9 mouse cellular contexts compared by ENCODE assay signal in the genomic region with DNA sequence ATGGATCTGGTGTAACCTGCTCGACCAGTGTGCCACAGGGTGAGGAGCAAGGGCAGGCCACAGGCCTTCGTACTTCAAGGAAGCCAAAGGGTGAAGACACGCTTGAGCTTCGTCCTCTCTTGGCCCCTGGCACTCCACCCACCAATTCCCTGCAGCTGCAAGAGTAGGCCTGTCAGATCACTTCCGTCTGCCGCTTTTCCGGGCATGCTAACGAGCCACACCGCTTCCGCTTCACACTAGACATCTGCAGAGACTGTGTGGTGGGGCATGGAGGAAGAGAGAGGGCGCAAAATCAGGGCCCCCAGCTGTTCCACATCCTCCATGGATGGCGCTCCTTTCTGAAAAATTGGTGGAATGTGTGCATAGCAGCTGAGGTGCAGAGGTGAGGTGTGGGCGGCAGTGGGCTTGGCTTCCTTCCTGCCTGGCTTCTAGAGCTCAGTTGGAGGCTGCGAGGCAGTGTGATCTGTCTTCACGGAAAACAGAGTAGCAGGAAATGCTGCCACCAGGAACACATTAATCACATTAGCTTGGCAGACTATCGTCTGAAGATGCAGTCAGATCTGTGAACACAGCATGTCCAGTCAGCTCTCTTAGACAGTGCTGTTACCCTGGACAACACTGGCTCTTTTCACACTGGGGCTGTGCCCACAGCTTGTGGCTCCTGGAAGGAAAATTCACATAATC.
DNase-seq lines count a peak whose midpoint lies in the region; ATAC-seq lines count a peak whose summit lies in the region.
"Had no signal": no experiment of that assay in that cellular context is flagged by ENCODE, and none has a peak within 500 bp of the region (broad histone marks: within the 10 kb centered on the region; RNA-seq: fewer than 3 reads in every experiment).

No protein-coding gene starts in this region.

- no peak overlapping the region for H3K27ac ChIP-seq in forebrain, embryonic 14.5 days (ENCODE audit: low read depth, low read length)
- H3K27ac ChIP-seq in lung, embryonic 16.5 days (ENCODE audit: low read length) = peak overlapping the region; percentile 40; the same call in 1 of the 2 replicates

- H3K36me3 ChIP-seq in forebrain, embryonic 14.5 days (ENCODE audit: control insufficient read depth, insufficient read depth, low read length) = no peaks in the 10 kb centered on the region
- no peaks in the 10 kb centered on the region for H3K36me3 ChIP-seq in lung, embryonic 16.5 days (ENCODE audit: control insufficient read depth, insufficient read depth, low read length)
- H3K36me3 ChIP-seq: G1E had no signal

- H3K9me3 ChIP-seq in forebrain, embryonic 14.5 days (replicated peaks; ENCODE audit: control insufficient read depth, low read length) = no peaks in the 10 kb centered on the region
- H3K9me3 ChIP-seq in lung, embryonic 16.5 days (ENCODE audit: control insufficient read depth, low read length) = no peaks in the 10 kb centered on the region
- H3K9me3 ChIP-seq: G1E had no signal

- no peak overlapping the region for H3K9ac ChIP-seq in forebrain, embryonic 14.5 days (ENCODE audit: low read length)
- no peak overlapping the region for H3K9ac ChIP-seq in lung, embryonic 16.5 days (ENCODE audit: low read length)

- no peak overlapping the region for H3K4me2 ChIP-seq in forebrain, embryonic 14.5 days (ENCODE audit: low read length)
- peak overlapping the region; percentile 26 for H3K4me2 ChIP-seq in lung, embryonic 16.5 days (ENCODE audit: low read depth, low read length)

- WGBS in forebrain, embryonic 14.5 days = 57% methylated on average over 16 of the region's 16 CpGs
- WGBS in large intestine, adult 2 months = 15% methylated on average over 16 of the region's 16 CpGs
- 12% methylated on average over 16 of the region's 16 CpGs for WGBS in lung, embryonic 16.5 days

- DNase-seq in ovary, postnatal 36 days (ENCODE audit: low spot score) = peak; percentile 11
- no peak for DNase-seq in ovary, postnatal 10 days (ENCODE audit: low spot score)
- peak; percentile 29 for DNase-seq in forebrain, embryonic 14.5 days (ENCODE audit: low spot score)
- DNase-seq in large intestine, adult 2 months (ENCODE audit: low read depth, low spot score) = peak; percentile 29
- DNase-seq in retina, embryonic 14.5 days (ENCODE audit: low spot score) = peak; percentile 33
- DNase-seq in thymus, postnatal 25 days = peak; percentile 86

- H3K27me3 ChIP-seq in forebrain, embryonic 14.5 days (replicated peaks; ENCODE audit: control insufficient read depth, insufficient read depth, low read length) = no peaks in the 10 kb centered on the region
- no peaks in the 10 kb centered on the region for H3K27me3 ChIP-seq in lung, embryonic 16.5 days (ENCODE audit: control insufficient read depth, insufficient read depth, low read depth, low read length)

- no peaks in the 10 kb centered on the region for H3K4me1 ChIP-seq in forebrain, embryonic 14.5 days (ENCODE audit: control insufficient read depth, insufficient read depth, low read length)
- H3K4me1 ChIP-seq in lung, embryonic 16.5 days (replicated peaks; ENCODE audit: control insufficient read depth, insufficient read depth, low read length) = peaks cover 9% of the 10 kb centered on the region

- no peak overlapping the region for H3K4me3 ChIP-seq in forebrain, embryonic 14.5 days (ENCODE audit: low read depth, low read length)
- no peak overlapping the region for H3K4me3 ChIP-seq in lung, embryonic 16.5 days (ENCODE audit: low read length)

- ATAC-seq in forebrain, embryonic 14.5 days = peak; percentile 46; the same call in 1 of the 2 replicates
- ATAC-seq in hematopoietic stem cell, adult 5-6 weeks (replicated peaks in 1 of 2; ENCODE audit: insufficient read depth in 1 of 2, low FRiP score in 2 of 2, low TSS enrichment in 1 of 2, low read depth in 1 of 2, poor library complexity in 2 of 2, severe bottlenecking in 2 of 2) = peak; percentile 96 to 99
- ATAC-seq in lung, embryonic 16.5 days (ENCODE audit: low read depth) = peak; percentile 89

Comparison
In these comparisons a context has a peak if more than half of its experiments do, and no peak if none do; other contexts are left out.
1. ATAC-seq: peak in every context shown above with its lines; median percentile 98 in hematopoietic stem cell, adult 5-6 weeks; 89 in lung, embryonic 16.5 days; 46 in forebrain, embryonic 14.5 days.